21 mouse cellular contexts compared by ENCODE assay signal in the genomic region with DNA sequence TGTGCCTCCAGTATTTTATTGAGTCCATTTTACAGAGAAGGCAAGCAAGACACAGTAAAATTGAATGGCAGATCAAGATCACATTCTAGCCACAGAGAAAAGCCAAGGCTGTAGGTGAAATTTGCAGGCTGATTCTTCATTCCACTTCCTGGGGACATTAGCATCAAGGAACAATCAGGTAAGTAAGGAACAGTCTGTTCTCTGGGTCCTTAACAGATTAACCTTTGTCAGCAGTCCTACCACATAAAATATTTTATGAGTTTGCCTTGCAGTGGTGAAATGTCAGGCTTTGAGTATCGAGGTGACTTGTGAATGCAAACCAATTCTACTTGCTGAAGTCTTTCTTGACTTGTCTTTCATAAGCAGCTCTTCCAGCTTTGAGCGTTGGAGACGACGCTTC. TPM values are rescaled to one million over a fixed set of nuclear protein-coding genes. Genes with fewer than 3 reads are reported as not detected.
DNase-seq lines count a peak whose midpoint lies in the region; ATAC-seq and TF ChIP-seq lines count a peak whose summit lies in the region.
"Had no signal": no experiment of that assay in that cellular context is flagged by ENCODE, and none has a peak within 500 bp of the region (broad histone marks: within the 10 kb centered on the region; RNA-seq: fewer than 3 reads in every experiment).

No protein-coding gene starts in this region.

- no peaks in the 10 kb centered on the region for H3K36me3 ChIP-seq in intestine, embryonic 16.5 days (ENCODE audit: control insufficient read depth, insufficient read depth, low read length)
- H3K36me3 ChIP-seq in lung, postnatal 0 days (ENCODE audit: insufficient read depth, low read length), result no peaks in the 10 kb centered on the region
- H3K36me3 ChIP-seq: embryonic facial prominence, embryonic 13.5 days; embryonic facial prominence, embryonic 15.5 days; forebrain, embryonic 15.5 days had no signal

- peak; percentile 87 for DNase-seq in fat pad, adult 2 months (ENCODE audit: extremely low read depth, low read depth, low spot score)
- peak; percentile 83 for DNase-seq in gonadal fat pad, adult 2 months (ENCODE audit: low read depth)
- DNase-seq in cerebellum, postnatal 36 days, result no peak
- no peak for DNase-seq in frontal cortex, postnatal 36 days (ENCODE audit: low spot score in 2 of 2)
- no peak for DNase-seq in lung, postnatal 0 days (ENCODE audit: low spot score)
- DNase-seq: adrenal gland, adult 8-10 months; adrenal gland, postnatal 14 days; adrenal gland, postnatal 36 days; cerebellum, adult 11-12 months; cerebellum, adult 2 months; cerebellum, adult 9-10 months; cerebellum, postnatal 10 days; cerebellum, postnatal 25 days; embryo, embryonic 11 days; forebrain, postnatal 0 days had no signal

- peaks cover 4% of the 10 kb centered on the region for H3K4me1 ChIP-seq in intestine, embryonic 16.5 days (ENCODE audit: control insufficient read depth, insufficient read depth, low read length)
- H3K4me1 ChIP-seq in lung, postnatal 0 days (ENCODE audit: insufficient read depth, low read depth, low read length), result no peaks in the 10 kb centered on the region
- H3K4me1 ChIP-seq: forebrain, embryonic 13.5 days had no signal

- H3K27ac ChIP-seq in intestine, embryonic 16.5 days (ENCODE audit: low read length), result no peak overlapping the region
- no peak overlapping the region for H3K27ac ChIP-seq in lung, postnatal 0 days (ENCODE audit: low read length)
- H3K27ac ChIP-seq: embryonic facial prominence, embryonic 13.5 days; embryonic facial prominence, embryonic 15.5 days; forebrain, embryonic 13.5 days; forebrain, embryonic 15.5 days had no signal

- H3K9ac ChIP-seq in intestine, embryonic 16.5 days (ENCODE audit: low read depth, low read length), result no peak overlapping the region
- no peak overlapping the region for H3K9ac ChIP-seq in lung, postnatal 0 days (replicated peaks; ENCODE audit: low read depth)
- H3K9ac ChIP-seq: embryonic facial prominence, embryonic 13.5 days; embryonic facial prominence, embryonic 15.5 days; forebrain, embryonic 13.5 days; forebrain, embryonic 15.5 days; forebrain, postnatal 0 days had no signal

- H3K27me3 ChIP-seq in intestine, embryonic 16.5 days (replicated peaks; ENCODE audit: control insufficient read depth, insufficient read depth, low read length), result no peaks in the 10 kb centered on the region
- no peaks in the 10 kb centered on the region for H3K27me3 ChIP-seq in lung, postnatal 0 days (replicated peaks; ENCODE audit: insufficient read depth, low read length)
- H3K27me3 ChIP-seq: embryonic facial prominence, embryonic 13.5 days; embryonic facial prominence, embryonic 15.5 days; forebrain, embryonic 13.5 days; forebrain, embryonic 15.5 days had no signal

- TF ChIP-seq EP300 in lung, postnatal 0 days (IDR thresholded peaks at IDR 0.05), result no peak

- WGBS in intestine, embryonic 16.5 days, result 79% methylated on average over 4 of the region's 4 CpGs
- 87% methylated on average over 4 of the region's 4 CpGs for WGBS in lung, postnatal 0 days

- peak; percentile 42 for ATAC-seq in intestine, embryonic 16.5 days
- no peak for ATAC-seq in lung, postnatal 0 days
- ATAC-seq: forebrain, embryonic 13.5 days; forebrain, embryonic 15.5 days; forebrain, postnatal 0 days had no signal

- TF ChIP-seq CTCF in lung, postnatal 0 days (IDR thresholded peaks at IDR 0.05), result no peak

- no peak overlapping the region for H3K4me3 ChIP-seq in intestine, embryonic 16.5 days (ENCODE audit: low read length)
- H3K4me3 ChIP-seq in lung, postnatal 0 days (ENCODE audit: low read depth, low read length), result no peak overlapping the region
- H3K4me3 ChIP-seq: embryonic facial prominence, embryonic 13.5 days; embryonic facial prominence, embryonic 15.5 days; erythroblast, embryonic 14.5 days; forebrain, embryonic 13.5 days; forebrain, embryonic 15.5 days had no signal

- no peaks in the 10 kb centered on the region for H3K9me3 ChIP-seq in intestine, embryonic 16.5 days (ENCODE audit: control insufficient read depth, low read length)
- H3K9me3 ChIP-seq in lung, postnatal 0 days (ENCODE audit: low read length), result no peaks in the 10 kb centered on the region
- H3K9me3 ChIP-seq: embryonic facial prominence, embryonic 13.5 days; embryonic facial prominence, embryonic 15.5 days; forebrain, embryonic 13.5 days; forebrain, embryonic 15.5 days had no signal

- no peak overlapping the region for H3K4me2 ChIP-seq in intestine, embryonic 16.5 days (ENCODE audit: low read depth, low read length)
- H3K4me2 ChIP-seq in lung, postnatal 0 days (replicated peaks; ENCODE audit: low read depth, low read length), result no peak overlapping the region
- H3K4me2 ChIP-seq: embryonic facial prominence, embryonic 13.5 days; embryonic facial prominence, embryonic 15.5 days; forebrain, embryonic 13.5 days; forebrain, embryonic 15.5 days had no signal

RNA-seq across cellular contexts. Expression of gene Atp1a1, which starts 50.2 kb away (rescaled TPM):
- 257 and 292 TPM in 2 replicates for polyA plus RNA-seq in gonadal fat pad, adult 2 months (2012; rRNA removed)
- polyA plus RNA-seq in intestine, embryonic 16.5 days (2015; fragmentation: Nextera tagmentation; extraction: Ambion mirVana), result 262 and 319 TPM in 2 replicates
- 123 and 136 TPM in 2 replicates for polyA plus RNA-seq in lung, postnatal 0 days (2015; fragmentation: Nextera tagmentation; extraction: Ambion mirVana)

Comparison
In these comparisons a context has a peak if more than half of its experiments do, and no peak if none do; other contexts are left out.
1. DNase-seq: peak in fat pad, adult 2 months (single experiment) and gonadal fat pad, adult 2 months (single experiment); none in cerebellum, postnatal 36 days (0 of 2), frontal cortex, postnatal 36 days (0 of 2) and lung, postnatal 0 days (single experiment).